Mouse (Mus musculus) ES-E14 (cell line): Measurements from ENCODE around the gene Gm11127.

Experiments used
- CHD2 ChIP-seq: IDR thresholded peaks from 2 replicates; pipeline ENCODE4 v1.6.1; 2014; ENCODE audit warnings: mild to moderate bottlenecking, low read depth, low read length, inconsistent platforms
- MAFK ChIP-seq: IDR thresholded peaks from 2 replicates; pipeline ENCODE4 v1.6.1; 2014; ENCODE audit warnings: mild to moderate bottlenecking, low read depth, low read length, inconsistent platforms; ENCODE audit not compliant: insufficient read depth
- ZC3H11A ChIP-seq: IDR thresholded peaks from 2 replicates; pipeline ENCODE4 v1.6.1; 2012; ENCODE audit warnings: low read depth, mild to moderate bottlenecking, inconsistent platforms, low read length, borderline replicate concordance

GRCm38 (mm10) chr17:36022098-36022497, 36.1 kb downstream of the Gm11127 start:
- TF ChIP-seq ZC3H11A (no peak), MAFK (no peak), CHD2 (no peak)
